Mouse (Mus musculus): ENCODE results near the gene Rnf41. TPM values are rescaled to one million over a fixed set of nuclear protein-coding genes. Genes with fewer than 3 reads are reported as not detected.
A peak's percentile ranks its signal among the peaks of the same experiment; 100 is the strongest.

Rnf41 gene
- polyA plus RNA-seq, 1 experiment from 2014 or later, result 34.3 TPM

- DNase-seq (ENCODE audit: low spot score), result no peak
- Histone ChIP-seq H3K4me3 (peak overlapping the region; percentile 98; the same call in 1 of the 2 replicates), H3K4me1 (peaks cover 45% of the 10 kb centered on the region), H3K27ac (no peak overlapping the region), H3K36me3 (peaks cover 43% of the 10 kb centered on the region), H3K9me3 (no peaks in the 10 kb centered on the region), H3K27me3 (ENCODE audit: insufficient read depth, poor library complexity, severe bottlenecking) (no peaks in the 10 kb centered on the region)
- 77% methylated on average over 1 of the region's 1 CpGs for WGBS
Observed at GRCm38 (mm10) chr10:128413076-128413475, 1.6 kb downstream of the Rnf41 start.

- Histone ChIP-seq H3K9me3 (no peaks in the 10 kb centered on the region), H3K4me3 (no peak overlapping the region), H3K36me3 (peaks cover 57% of the 10 kb centered on the region), H3K27me3 (ENCODE audit: insufficient read depth, poor library complexity, severe bottlenecking) (no peaks in the 10 kb centered on the region), H3K4me1 (peaks cover 34% of the 10 kb centered on the region), H3K27ac (no peak overlapping the region)
- no peak for DNase-seq (ENCODE audit: low spot score)
- WGBS, result 81% methylated on average over 5 of the region's 5 CpGs
Observed at GRCm38 (mm10) chr10:128414848-128415247, 3.4 kb downstream of the Rnf41 start.

- no peaks in the 10 kb centered on the region for H3K4me1 ChIP-seq
- no peak overlapping the region for H3K4me3 ChIP-seq
- no peak overlapping the region for H3K27ac ChIP-seq
- H3K9me3 ChIP-seq, result no peaks in the 10 kb centered on the region
- H3K36me3 ChIP-seq, result peaks cover 83% of the 10 kb centered on the region
- DNase-seq (ENCODE audit: low spot score), result no peak
- no peaks in the 10 kb centered on the region for H3K27me3 ChIP-seq (ENCODE audit: insufficient read depth, poor library complexity, severe bottlenecking)
- WGBS, result 72% methylated on average over 5 of the region's 5 CpGs
Observed at GRCm38 (mm10) chr10:128422426-128422825, 11.0 kb downstream of the Rnf41 start.

- Histone ChIP-seq H3K36me3 (peaks cover 78% of the 10 kb centered on the region), H3K4me3 (no peak overlapping the region), H3K27ac (no peak overlapping the region), H3K9me3 (no peaks in the 10 kb centered on the region), H3K4me1 (no peaks in the 10 kb centered on the region), H3K27me3 (ENCODE audit: insufficient read depth, poor library complexity, severe bottlenecking) (no peaks in the 10 kb centered on the region)
- no peak for DNase-seq (ENCODE audit: low spot score)
- 62% methylated on average over 7 of the region's 7 CpGs for WGBS
Observed at GRCm38 (mm10) chr10:128424604-128425003, 13.1 kb downstream of the Rnf41 start.

GRCm38 (mm10) chr10:128425260-128425659 lies 13.8 kb downstream of the Rnf41 start:
- Histone ChIP-seq H3K4me1 (no peaks in the 10 kb centered on the region), H3K4me3 (no peak overlapping the region), H3K27ac (no peak overlapping the region), H3K27me3 (ENCODE audit: insufficient read depth, poor library complexity, severe bottlenecking) (no peaks in the 10 kb centered on the region), H3K36me3 (peaks cover 79% of the 10 kb centered on the region), H3K9me3 (no peaks in the 10 kb centered on the region)
- WGBS, result 88% methylated on average over 3 of the region's 3 CpGs
- DNase-seq (ENCODE audit: low spot score), result no peak

GRCm38 (mm10) chr10:128429052-128429451 lies 17.6 kb downstream of the Rnf41 start:
- Histone ChIP-seq H3K9me3 (no peaks in the 10 kb centered on the region), H3K27me3 (ENCODE audit: insufficient read depth, poor library complexity, severe bottlenecking) (no peaks in the 10 kb centered on the region), H3K27ac (no peak overlapping the region), H3K4me3 (no peak overlapping the region), H3K36me3 (peaks cover 72% of the 10 kb centered on the region), H3K4me1 (no peaks in the 10 kb centered on the region)
- WGBS, result 92% methylated on average over 5 of the region's 5 CpGs
- DNase-seq (ENCODE audit: low spot score), result no peak

GRCm38 (mm10) chr10:128429454-128429853 lies 18.0 kb downstream of the Rnf41 start:
- peaks cover 72% of the 10 kb centered on the region for H3K36me3 ChIP-seq

GRCm38 (mm10) chr10:128433417-128433816 lies 22.0 kb downstream of the Rnf41 start:
- Histone ChIP-seq H3K36me3 (peaks cover 91% of the 10 kb centered on the region), H3K9me3 (no peaks in the 10 kb centered on the region), H3K27me3 (ENCODE audit: insufficient read depth, poor library complexity, severe bottlenecking) (no peaks in the 10 kb centered on the region), H3K4me3 (no peak overlapping the region), H3K27ac (no peak overlapping the region), H3K4me1 (peaks cover 10% of the 10 kb centered on the region; the same call in 1 of the 2 replicates)
- 91% methylated on average over 2 of the region's 2 CpGs for WGBS
- DNase-seq (ENCODE audit: low spot score), result no peak

More at GRCm38 (mm10) chr10:128429454-128429853, 18.0 kb downstream of the Rnf41 start:
- H3K27ac ChIP-seq, result no peak overlapping the region
- no peak overlapping the region for H3K4me3 ChIP-seq
- no peaks in the 10 kb centered on the region for H3K9me3 ChIP-seq
- no peak for DNase-seq (ENCODE audit: low spot score)
- 81% methylated on average over 4 of the region's 4 CpGs for WGBS
- H3K4me1 ChIP-seq, result no peaks in the 10 kb centered on the region
- H3K27me3 ChIP-seq (ENCODE audit: insufficient read depth, poor library complexity, severe bottlenecking), result no peaks in the 10 kb centered on the region

GRCm38 (mm10) chr10:128434681-128435080 lies 23.2 kb downstream of the Rnf41 start:
- Histone ChIP-seq H3K27ac (no peak overlapping the region), H3K4me1 (peaks cover 13% of the 10 kb centered on the region; the same call in 1 of the 2 replicates), H3K9me3 (no peaks in the 10 kb centered on the region), H3K27me3 (ENCODE audit: insufficient read depth, poor library complexity, severe bottlenecking) (no peaks in the 10 kb centered on the region), H3K36me3 (peaks cover 91% of the 10 kb centered on the region), H3K4me3 (no peak overlapping the region)
- DNase-seq (ENCODE audit: low spot score), result no peak
- 86% methylated on average over 10 of the region's 10 CpGs for WGBS

- WGBS, result 88% methylated on average over 17 of the region's 17 CpGs
- Histone ChIP-seq H3K36me3 (peaks cover 91% of the 10 kb centered on the region), H3K4me1 (peaks cover 13% of the 10 kb centered on the region; the same call in 1 of the 2 replicates), H3K27ac (0 out of 2 replicates have a peak overlapping the region, but pooled peaks have one; percentile 8), H3K4me3 (peak overlapping the region; percentile 1; the same call in 1 of the 2 replicates), H3K27me3 (ENCODE audit: insufficient read depth, poor library complexity, severe bottlenecking) (no peaks in the 10 kb centered on the region), H3K9me3 (no peaks in the 10 kb centered on the region)
- no peak for DNase-seq (ENCODE audit: low spot score)
Observed at GRCm38 (mm10) chr10:128435186-128435823, 23.8 kb downstream of the Rnf41 start.

GRCm38 (mm10) chr10:128435873-128436272 lies 24.4 kb downstream of the Rnf41 start:
- no peaks in the 10 kb centered on the region for H3K27me3 ChIP-seq (ENCODE audit: insufficient read depth, poor library complexity, severe bottlenecking)
- H3K36me3 ChIP-seq, result peaks cover 92% of the 10 kb centered on the region

GRCm38 (mm10) chr10:128436376-128436775 lies 24.9 kb downstream of the Rnf41 start:
- H3K27me3 ChIP-seq (ENCODE audit: insufficient read depth, poor library complexity, severe bottlenecking), result no peaks in the 10 kb centered on the region
- H3K9me3 ChIP-seq, result no peaks in the 10 kb centered on the region
- 93% methylated on average over 8 of the region's 8 CpGs for WGBS
- no peak overlapping the region for H3K4me3 ChIP-seq
- peaks cover 92% of the 10 kb centered on the region for H3K36me3 ChIP-seq
- no peak overlapping the region for H3K27ac ChIP-seq
- DNase-seq (ENCODE audit: low spot score), result no peak
- H3K4me1 ChIP-seq, result peaks cover 13% of the 10 kb centered on the region; the same call in 1 of the 2 replicates

More at GRCm38 (mm10) chr10:128435873-128436272, 24.4 kb downstream of the Rnf41 start:
- Histone ChIP-seq H3K4me1 (peaks cover 13% of the 10 kb centered on the region; the same call in 1 of the 2 replicates), H3K9me3 (no peaks in the 10 kb centered on the region), H3K4me3 (0 out of 2 replicates have a peak overlapping the region, but pooled peaks have one; percentile 1), H3K27ac (0 out of 2 replicates have a peak overlapping the region, but pooled peaks have one; percentile 8)
- WGBS, result 93% methylated on average over 5 of the region's 5 CpGs
- DNase-seq (ENCODE audit: low spot score), result no peak

- no peak overlapping the region for H3K27ac ChIP-seq
- no peaks in the 10 kb centered on the region for H3K9me3 ChIP-seq
- H3K27me3 ChIP-seq (ENCODE audit: insufficient read depth, poor library complexity, severe bottlenecking), result no peaks in the 10 kb centered on the region
- peaks cover 13% of the 10 kb centered on the region; the same call in 1 of the 2 replicates for H3K4me1 ChIP-seq
- H3K36me3 ChIP-seq, result peaks cover 82% of the 10 kb centered on the region
- 73% methylated on average over 10 of the region's 10 CpGs for WGBS
- DNase-seq (ENCODE audit: low spot score), result no peak
- H3K4me3 ChIP-seq, result no peak overlapping the region
Observed at GRCm38 (mm10) chr10:128438675-128439279, 27.3 kb downstream of the Rnf41 start.

All from heart, embryonic 10.5 days (tissue).